Mouse (Mus musculus): ENCODE measurements around the gene C1galt1.

GRCm38 (mm10) chr6:7885994-7886684 is 41.5 kb downstream of the C1galt1 start:
- no peak for TF ChIP-seq CTCF (IDR thresholded peaks at IDR 0.05; ENCODE audit: control insufficient read depth, insufficient read depth, low read length)
- no peak for TF ChIP-seq POLR2A (IDR thresholded peaks at IDR 0.05; ENCODE audit: borderline replicate concordance, control insufficient read depth, low read depth, low read length)
